7 mouse cellular contexts compared by ENCODE assay signal in the genomic region with DNA sequence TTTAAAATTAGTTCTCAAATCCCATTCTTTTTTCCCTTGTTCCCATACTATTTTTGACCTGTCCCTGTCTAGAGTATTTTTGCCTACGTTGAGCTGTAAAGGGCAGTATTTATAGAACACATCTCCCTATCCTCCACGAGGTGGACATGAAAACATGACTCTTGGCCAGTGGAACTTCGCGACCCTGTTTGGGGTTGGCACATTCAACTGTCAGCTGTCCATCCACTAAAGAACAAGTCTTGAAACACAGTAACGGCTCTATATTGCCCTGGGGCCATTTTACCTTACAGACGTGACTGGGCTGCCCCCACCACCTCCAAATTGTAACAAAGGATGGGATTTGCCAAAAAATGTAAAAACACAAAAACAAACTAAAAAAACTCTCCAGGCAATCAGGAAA. TPM values are rescaled to one million over a fixed set of nuclear protein-coding genes. Genes with fewer than 3 reads are reported as not detected.
DNase-seq lines count a peak whose midpoint lies in the region; ATAC-seq and TF ChIP-seq lines count a peak whose summit lies in the region.

No protein-coding gene starts in this region.

- H3K9ac ChIP-seq in ES-Bruce4 (ENCODE audit: low read depth, poor library complexity, severe bottlenecking): peak overlapping the region; percentile 87
- H3K9ac ChIP-seq in forebrain, embryonic 16.5 days (replicated peaks; ENCODE audit: low read depth, low read length): peak overlapping the region; percentile 99
- peak overlapping the region; percentile 95 for H3K9ac ChIP-seq in neural tube, embryonic 14.5 days (replicated peaks; ENCODE audit: low read depth, low read length)

- H3K4me3 ChIP-seq in C2C12 (ENCODE audit: insufficient read depth, poor library complexity, severe bottlenecking) (peak overlapping the region; percentile 74), ES-Bruce4 (ENCODE audit: low read depth, low read length) (peak overlapping the region; percentile 98)
- H3K4me3 ChIP-seq in forebrain, embryonic 16.5 days (replicated peaks; ENCODE audit: low read length): peak overlapping the region; percentile 94
- H3K4me3 ChIP-seq in limb, embryonic 10.5 days: peak overlapping the region; percentile 91
- H3K4me3 ChIP-seq in neural tube, embryonic 14.5 days (ENCODE audit: low read depth, low read length): peak overlapping the region; percentile 83

- no peak; the same call in 1 of the 2 replicates for ATAC-seq in forebrain, embryonic 16.5 days
- peak; percentile 18; the same call in 1 of the 2 replicates for ATAC-seq in neural tube, embryonic 14.5 days (ENCODE audit: low read depth)

- H3K27me3 ChIP-seq in C2C12 (ENCODE audit: control insufficient read depth, insufficient read depth, insufficient read length) (no peaks in the 10 kb centered on the region), ES-Bruce4 (ENCODE audit: control insufficient read depth, insufficient read depth, low read length, poor library complexity, severe bottlenecking) (no peaks in the 10 kb centered on the region; the same call in 1 of the 2 replicates)
- no peaks in the 10 kb centered on the region for H3K27me3 ChIP-seq in forebrain, embryonic 16.5 days (replicated peaks; ENCODE audit: control insufficient read depth, insufficient read depth, low read length)
- H3K27me3 ChIP-seq in limb, embryonic 10.5 days (ENCODE audit: low read depth, poor library complexity, severe bottlenecking): no peaks in the 10 kb centered on the region
- H3K27me3 ChIP-seq in neural tube, embryonic 14.5 days (ENCODE audit: control insufficient read depth, insufficient read depth, low read length): no peaks in the 10 kb centered on the region

- peak overlapping the region; percentile 85 for H3ac ChIP-seq in C2C12 (ENCODE audit: control insufficient read depth, insufficient read length, low read depth)

- no peaks in the 10 kb centered on the region for H3K4me1 ChIP-seq in ES-Bruce4 (ENCODE audit: control insufficient read depth, insufficient read depth, low read length)
- peaks cover 18% of the 10 kb centered on the region for H3K4me1 ChIP-seq in forebrain, embryonic 16.5 days (replicated peaks; ENCODE audit: control insufficient read depth, insufficient read depth, low read length)
- peaks cover 18% of the 10 kb centered on the region for H3K4me1 ChIP-seq in limb, embryonic 10.5 days
- peaks cover 17% of the 10 kb centered on the region for H3K4me1 ChIP-seq in neural tube, embryonic 14.5 days (ENCODE audit: control insufficient read depth, insufficient read depth, low read length)

- no peaks in the 10 kb centered on the region for H3K9me3 ChIP-seq in ES-Bruce4 (replicated peaks; ENCODE audit: control insufficient read depth, insufficient read depth, low read length, poor library complexity, severe bottlenecking)
- H3K9me3 ChIP-seq in forebrain, embryonic 16.5 days (ENCODE audit: control insufficient read depth, low read length): no peaks in the 10 kb centered on the region
- H3K9me3 ChIP-seq in limb, embryonic 10.5 days (replicated peaks): no peaks in the 10 kb centered on the region
- H3K9me3 ChIP-seq in neural tube, embryonic 14.5 days (ENCODE audit: control insufficient read depth, low read length): no peaks in the 10 kb centered on the region

- no peak overlapping the region for H3K27ac ChIP-seq in ES-Bruce4 (ENCODE audit: insufficient read depth, low read length)
- H3K27ac ChIP-seq in forebrain, embryonic 16.5 days (ENCODE audit: low read length): peak overlapping the region; percentile 98
- peak overlapping the region; percentile 100 for H3K27ac ChIP-seq in limb, embryonic 10.5 days
- peak overlapping the region; percentile 98 for H3K27ac ChIP-seq in neural tube, embryonic 14.5 days (ENCODE audit: low read depth, low read length)

- H3K4me2 ChIP-seq in forebrain, embryonic 16.5 days (ENCODE audit: low read length): peak overlapping the region; percentile 77
- peak overlapping the region; percentile 71 for H3K4me2 ChIP-seq in neural tube, embryonic 14.5 days (ENCODE audit: low read depth, low read length)

- WGBS in forebrain, embryonic 16.5 days: 0% methylated on average over 6 of the region's 6 CpGs
- 2% methylated on average over 6 of the region's 6 CpGs for WGBS in limb, embryonic 10.5 days
- WGBS in neural tube, embryonic 14.5 days: 0% methylated on average over 6 of the region's 6 CpGs

- intact Hi-C loops in left cerebral cortex, postnatal 10 days (cut with DNase I): loop anchor here (5.0 kb wide), 1 partner anchor 75 kb away; the partner anchor contains the start of gene Rfesd

- peak; percentile 58 for DNase-seq in limb, embryonic 10.5 days (ENCODE audit: low spot score)
- no peak for DNase-seq in left cerebral cortex, adult 11 months (ENCODE audit: low spot score)
- DNase-seq in left cerebral cortex, postnatal 10 days (ENCODE audit: extremely low spot score in 1 of 2, low spot score in 2 of 2): no peak

- peaks cover 46% of the 10 kb centered on the region for H3K79me2 ChIP-seq in C2C12 (ENCODE audit: control insufficient read depth, insufficient read depth)

- no peak for TF ChIP-seq POLR2A in ES-Bruce4 (IDR thresholded peaks at IDR 0.05; ENCODE audit: insufficient read depth, low read length)

- peaks cover 42% of the 10 kb centered on the region for H3K79me3 ChIP-seq in C2C12 (ENCODE audit: low read depth)

- TF ChIP-seq EP300 in ES-Bruce4 (IDR thresholded peaks at IDR 0.05; ENCODE audit: insufficient read depth, low read depth, low read length): no peak

- peaks cover 21% of the 10 kb centered on the region for H3K36me3 ChIP-seq in C2C12 (ENCODE audit: control insufficient read depth, insufficient read depth)
- no peaks in the 10 kb centered on the region for H3K36me3 ChIP-seq in ES-Bruce4 (ENCODE audit: control insufficient read depth, insufficient read depth, low read length, poor library complexity, severe bottlenecking)
- H3K36me3 ChIP-seq in forebrain, embryonic 16.5 days (ENCODE audit: control insufficient read depth, insufficient read depth): peaks cover 6% of the 10 kb centered on the region; the same call in 1 of the 2 replicates
- peaks cover 38% of the 10 kb centered on the region for H3K36me3 ChIP-seq in limb, embryonic 10.5 days
- H3K36me3 ChIP-seq in neural tube, embryonic 14.5 days (ENCODE audit: control insufficient read depth, insufficient read depth, low read length): no peaks in the 10 kb centered on the region

- no peak for TF ChIP-seq CTCF in C2C12 (IDR thresholded peaks at IDR 0.05; ENCODE audit: control insufficient read depth, insufficient read depth, insufficient read length)
- TF ChIP-seq CTCF in ES-Bruce4 (IDR thresholded peaks at IDR 0.05; ENCODE audit: low read depth, low read length): no peak

TF ChIP-seq in C2C12, 6 proteins besides CTCF, POLR2A, EP300 and RAD21:
- TF ChIP-seq MYOG (IDR thresholded peaks at IDR 0.05; ENCODE audit: control insufficient read depth, extremely low read depth, insufficient read length) (no peak), USF1 (IDR thresholded peaks at IDR 0.05; ENCODE audit: low read depth) (no peak), FOSL1 (IDR thresholded peaks at IDR 0.05; ENCODE audit: insufficient read depth, low read length, poor library complexity, severe bottlenecking) (no peak), MAX (IDR thresholded peaks at IDR 0.05) (no peak), MYOD1 (IDR thresholded peaks at IDR 0.05; ENCODE audit: control insufficient read depth, insufficient read length, low read depth) (no peak)

RNA-seq across cellular contexts. Expression of gene Rhobtb3, which starts 1.0 kb away (rescaled TPM):
- polyA plus RNA-seq in C2C12 (2012; fragmentation: generic; extraction: Trizol) (10.1 TPM), ES-Bruce4 (2011; ENCODE audit: insufficient read depth, insufficient read length, low read depth, missing spikeins) (32.9 and 33.7 TPM in 2 replicates)
- 33.1 and 41.3 TPM in 2 replicates for polyA plus RNA-seq in forebrain, embryonic 16.5 days (2015; fragmentation: Nextera tagmentation; extraction: Ambion mirVana)
- 60.3 and 66.4 TPM in 2 replicates for polyA plus RNA-seq in limb, embryonic 10.5 days (2016; fragmentation: Nextera tagmentation; extraction: Ambion mirVana)
- polyA plus RNA-seq in neural tube, embryonic 14.5 days (2014; fragmentation: Nextera tagmentation; extraction: Ambion mirVana): 29.3 and 32.2 TPM in 2 replicates
- 10 to 100 TPM; 17.8 to 18.5 TPM for total RNA-seq in left cerebral cortex, postnatal 10 days (2021)

RNA-seq across cellular contexts. Expression of gene Spata9, which starts 24.2 kb away (rescaled TPM):
- 0.21 TPM for polyA plus RNA-seq in C2C12 (2012; fragmentation: generic; extraction: Trizol)
- polyA plus RNA-seq in ES-Bruce4 (2011; ENCODE audit: insufficient read depth, insufficient read length, low read depth, missing spikeins): not detected in 2 replicates
- polyA plus RNA-seq in forebrain, embryonic 16.5 days (2015; fragmentation: Nextera tagmentation; extraction: Ambion mirVana): 1.8 and 2.6 TPM in 2 replicates
- 0.23 and 0.38 TPM in 2 replicates for polyA plus RNA-seq in limb, embryonic 10.5 days (2016; fragmentation: Nextera tagmentation; extraction: Ambion mirVana)
- polyA plus RNA-seq in neural tube, embryonic 14.5 days (2014; fragmentation: Nextera tagmentation; extraction: Ambion mirVana): 2.9 and 3.4 TPM in 2 replicates
- total RNA-seq in left cerebral cortex, postnatal 10 days (2021): under 1 TPM in 1 of 2 experiments, not detected in 1; 0.47 TPM
